Mouse (Mus musculus): ENCODE measurements at regions not wholly inside any gene's neighbourhood (a gene's known extent, or its start where the extent isn't known, plus 50 kb on each side); places are given as distances from the start of the nearest gene placed in this dataset.

GRCm38 (mm10) chr4:62755237-62755900 lies 195.7 kb downstream of the Rgs3 start:
- peak overlapping the region; percentile 80 for H3K27ac ChIP-seq
- H3K4me3 ChIP-seq, result no peak overlapping the region
- no peaks in the 10 kb centered on the region for H3K27me3 ChIP-seq
- no peak overlapping the region for H3K9ac ChIP-seq
- no peak overlapping the region for H3K4me2 ChIP-seq (replicated peaks)
- H3K9me3 ChIP-seq, result no peaks in the 10 kb centered on the region
- no peaks in the 10 kb centered on the region for H3K36me3 ChIP-seq
- peak; percentile 86 for ATAC-seq (ENCODE audit: insufficient number of reproducible peaks, insufficient read depth, low FRiP score, low TSS enrichment)
- WGBS, result 39% methylated on average over 5 of the region's 5 CpGs
- peaks cover 40% of the 10 kb centered on the region for H3K4me1 ChIP-seq

- H3K9me3 ChIP-seq, result no peaks in the 10 kb centered on the region
- ATAC-seq (ENCODE audit: insufficient number of reproducible peaks, insufficient read depth, low FRiP score, low TSS enrichment), result no peak
- no peaks in the 10 kb centered on the region for H3K27me3 ChIP-seq
- H3K4me3 ChIP-seq, result no peak overlapping the region
- peak overlapping the region; percentile 80 for H3K27ac ChIP-seq
- no peak overlapping the region for H3K9ac ChIP-seq
- no peaks in the 10 kb centered on the region for H3K36me3 ChIP-seq
- H3K4me2 ChIP-seq (replicated peaks), result no peak overlapping the region
- 24% methylated on average over 10 of the region's 10 CpGs for WGBS
- H3K4me1 ChIP-seq, result peaks cover 47% of the 10 kb centered on the region
These were observed 197.1 kb downstream of the Rgs3 start for GRCm38 (mm10) chr4:62756721-62757206.

- Histone ChIP-seq H3K4me1 (peaks cover 27% of the 10 kb centered on the region), H3K4me3 (no peak overlapping the region), H3K36me3 (no peaks in the 10 kb centered on the region), H3K27me3 (no peaks in the 10 kb centered on the region; the same call in 1 of the 2 replicates), H3K9me3 (no peaks in the 10 kb centered on the region), H3K27ac (peak overlapping the region; percentile 52; the same call in 1 of the 2 replicates), H3K9ac (no peak overlapping the region), H3K4me2 (replicated peaks) (no peak overlapping the region)
- 61% methylated on average over 11 of the region's 11 CpGs for WGBS
- no peak for ATAC-seq (ENCODE audit: insufficient number of reproducible peaks, insufficient read depth, low FRiP score, low TSS enrichment)
These were observed 201.3 kb downstream of the Rgs3 start for GRCm38 (mm10) chr4:62760748-62761604.

DNA sequence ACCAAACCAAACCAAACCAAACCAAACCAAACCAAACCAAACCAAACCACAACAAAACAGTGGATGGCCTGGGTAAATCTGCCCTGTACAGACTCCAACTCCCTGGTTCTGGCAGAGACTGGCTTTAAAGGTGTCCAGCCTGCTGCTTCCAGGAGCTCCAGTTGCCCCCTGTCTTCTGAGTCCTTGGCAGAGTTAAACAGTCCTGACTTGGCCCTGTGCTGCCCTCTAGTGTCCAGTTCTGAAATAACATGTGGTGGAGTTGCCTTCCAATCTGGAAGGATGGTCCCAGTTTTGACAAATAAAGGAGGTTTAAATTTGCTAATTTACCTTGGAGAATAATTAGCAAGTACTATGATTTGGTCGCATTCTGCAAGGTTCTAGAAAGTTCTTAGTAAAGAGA lies 202.0 kb downstream of the Rgs3 start:
- H3K9ac ChIP-seq, result no peak overlapping the region
- no peak overlapping the region; the same call in 1 of the 2 replicates for H3K27ac ChIP-seq
- H3K4me1 ChIP-seq, result peaks cover 20% of the 10 kb centered on the region
- 0% methylated on average over 1 of the region's 1 CpGs for WGBS
- ATAC-seq (ENCODE audit: insufficient number of reproducible peaks, insufficient read depth, low FRiP score, low TSS enrichment), result no peak
- no peaks in the 10 kb centered on the region for H3K9me3 ChIP-seq
- H3K36me3 ChIP-seq, result no peaks in the 10 kb centered on the region
- no peak overlapping the region for H3K4me2 ChIP-seq (replicated peaks)
- H3K27me3 ChIP-seq, result no peaks in the 10 kb centered on the region; the same call in 1 of the 2 replicates
- no peak overlapping the region for H3K4me3 ChIP-seq

- Histone ChIP-seq H3K4me1 (0 out of 2 replicates have a peak, but pooled peaks cover 7% of the 10 kb centered on the region), H3K9me3 (no peaks in the 10 kb centered on the region), H3K27ac (no peak overlapping the region), H3K27me3 (no peaks in the 10 kb centered on the region; the same call in 1 of the 2 replicates), H3K4me3 (no peak overlapping the region), H3K9ac (no peak overlapping the region), H3K4me2 (replicated peaks) (no peak overlapping the region), H3K36me3 (no peaks in the 10 kb centered on the region)
- peak; percentile 76 for ATAC-seq (ENCODE audit: insufficient number of reproducible peaks, insufficient read depth, low FRiP score, low TSS enrichment)
- 11% methylated on average over 5 of the region's 5 CpGs for WGBS
These were observed 201.4 kb upstream of the Zfp618 start for GRCm38 (mm10) chr4:62763990-62764389.

DNA sequence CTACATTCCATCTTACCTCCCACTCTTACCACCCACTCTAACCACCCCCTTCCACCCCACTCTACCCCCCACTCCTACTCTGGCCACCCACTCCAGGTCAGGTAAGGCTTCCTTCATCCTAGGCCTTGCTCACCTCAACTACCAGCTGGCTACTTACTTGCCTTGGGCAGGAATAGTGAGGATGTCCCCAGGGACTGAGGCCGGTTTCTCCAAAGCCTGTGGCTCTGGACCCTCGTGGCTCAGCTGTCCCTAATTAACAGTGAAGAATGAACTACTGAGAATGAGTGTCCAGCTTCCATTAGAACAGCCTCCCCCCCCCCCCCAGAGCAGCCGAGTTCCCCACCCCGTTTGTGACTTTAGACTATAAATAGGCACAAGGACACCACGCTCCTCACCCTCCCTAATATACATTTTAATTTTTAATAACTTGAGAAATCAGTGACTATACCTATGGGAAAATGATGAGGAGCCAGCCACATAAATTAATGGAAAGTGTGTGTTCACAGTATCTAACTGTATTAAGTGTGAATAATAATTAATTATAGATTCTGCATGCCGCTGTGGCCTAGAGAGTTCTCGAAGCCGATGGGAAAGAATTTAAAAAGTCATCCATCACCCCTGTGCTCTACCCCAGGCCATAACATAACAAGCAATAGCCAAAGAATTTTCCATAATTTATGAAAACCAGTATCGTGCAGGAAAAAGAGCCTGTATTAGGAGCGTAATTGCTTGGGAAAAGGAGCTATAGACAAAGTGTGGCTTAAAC lies 195.7 kb upstream of the Zfp618 start:
- H3K4me1 ChIP-seq, result no peaks in the 10 kb centered on the region
- H3K4me3 ChIP-seq, result no peak overlapping the region
- no peaks in the 10 kb centered on the region for H3K9me3 ChIP-seq
- no peak overlapping the region for H3K4me2 ChIP-seq (replicated peaks)
- H3K9ac ChIP-seq, result no peak overlapping the region
- no peaks in the 10 kb centered on the region for H3K36me3 ChIP-seq
- no peak for ATAC-seq (ENCODE audit: insufficient number of reproducible peaks, insufficient read depth, low FRiP score, low TSS enrichment)
- H3K27ac ChIP-seq, result no peak overlapping the region
- no peaks in the 10 kb centered on the region for H3K27me3 ChIP-seq
- WGBS, result 63% methylated on average over 10 of the region's 10 CpGs

- Histone ChIP-seq H3K9ac (no peak overlapping the region), H3K4me3 (no peak overlapping the region), H3K4me1 (no peaks in the 10 kb centered on the region), H3K27me3 (no peaks in the 10 kb centered on the region), H3K4me2 (replicated peaks) (no peak overlapping the region), H3K36me3 (no peaks in the 10 kb centered on the region), H3K27ac (no peak overlapping the region), H3K9me3 (no peaks in the 10 kb centered on the region)
- whole genome bisulfite sequencing, result 84% methylated on average over 10 of the region's 10 CpGs
- no peak for ATAC-seq (ENCODE audit: insufficient number of reproducible peaks, insufficient read depth, low FRiP score, low TSS enrichment)
These were observed 190.3 kb upstream of the Zfp618 start for GRCm38 (mm10) chr4:62775005-62775609.

GRCm38 (mm10) chr4:62776881-62777280 lies 188.5 kb upstream of the Zfp618 start:
- Histone ChIP-seq H3K27ac (no peak overlapping the region), H3K4me2 (replicated peaks) (no peak overlapping the region), H3K9ac (no peak overlapping the region), H3K9me3 (no peaks in the 10 kb centered on the region), H3K4me1 (peaks cover 5% of the 10 kb centered on the region; the same call in 1 of the 2 replicates), H3K36me3 (no peaks in the 10 kb centered on the region), H3K4me3 (no peak overlapping the region), H3K27me3 (peaks cover 7% of the 10 kb centered on the region; the same call in 1 of the 2 replicates)
- WGBS, result 85% methylated on average over 9 of the region's 9 CpGs
- ATAC-seq (ENCODE audit: insufficient number of reproducible peaks, insufficient read depth, low FRiP score, low TSS enrichment), result no peak

- Histone ChIP-seq H3K9me3 (no peaks in the 10 kb centered on the region), H3K4me2 (replicated peaks) (no peak overlapping the region), H3K27ac (no peak overlapping the region), H3K27me3 (peaks cover 7% of the 10 kb centered on the region; the same call in 1 of the 2 replicates), H3K4me1 (peaks cover 5% of the 10 kb centered on the region; the same call in 1 of the 2 replicates), H3K36me3 (no peaks in the 10 kb centered on the region), H3K4me3 (no peak overlapping the region), H3K9ac (no peak overlapping the region)
- WGBS, result 70% methylated on average over 7 of the region's 7 CpGs
- no peak for ATAC-seq (ENCODE audit: insufficient number of reproducible peaks, insufficient read depth, low FRiP score, low TSS enrichment)
These were observed 187.9 kb upstream of the Zfp618 start for GRCm38 (mm10) chr4:62777436-62777835.

DNA sequence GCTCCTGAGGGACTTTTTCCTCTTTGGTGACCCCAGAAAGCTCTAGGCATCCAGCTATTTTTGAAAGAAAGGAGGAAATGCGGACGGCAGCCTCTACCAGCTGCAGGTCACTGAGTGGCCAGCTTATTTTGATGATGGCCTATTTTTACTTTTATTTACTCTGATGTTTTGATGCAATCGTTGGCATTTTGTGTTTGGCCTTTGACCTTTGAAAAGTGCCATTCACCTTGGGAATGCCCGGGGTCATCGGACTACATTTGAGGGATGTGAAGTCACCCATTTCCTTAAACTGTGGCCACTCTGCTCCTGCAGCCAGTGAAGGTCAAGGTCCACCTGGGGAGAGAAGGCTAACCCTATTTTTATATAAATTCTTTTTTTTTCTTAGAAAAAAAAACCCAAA lies 186.8 kb upstream of the Zfp618 start:
- 72% methylated on average over 5 of the region's 5 CpGs for WGBS
- Histone ChIP-seq H3K4me2 (replicated peaks) (no peak overlapping the region), H3K36me3 (no peaks in the 10 kb centered on the region), H3K27me3 (peaks cover 7% of the 10 kb centered on the region; the same call in 1 of the 2 replicates), H3K27ac (no peak overlapping the region), H3K9me3 (no peaks in the 10 kb centered on the region), H3K4me3 (no peak overlapping the region), H3K4me1 (peaks cover 5% of the 10 kb centered on the region; the same call in 1 of the 2 replicates), H3K9ac (no peak overlapping the region)
- ATAC-seq (ENCODE audit: insufficient number of reproducible peaks, insufficient read depth, low FRiP score, low TSS enrichment), result no peak

DNA sequence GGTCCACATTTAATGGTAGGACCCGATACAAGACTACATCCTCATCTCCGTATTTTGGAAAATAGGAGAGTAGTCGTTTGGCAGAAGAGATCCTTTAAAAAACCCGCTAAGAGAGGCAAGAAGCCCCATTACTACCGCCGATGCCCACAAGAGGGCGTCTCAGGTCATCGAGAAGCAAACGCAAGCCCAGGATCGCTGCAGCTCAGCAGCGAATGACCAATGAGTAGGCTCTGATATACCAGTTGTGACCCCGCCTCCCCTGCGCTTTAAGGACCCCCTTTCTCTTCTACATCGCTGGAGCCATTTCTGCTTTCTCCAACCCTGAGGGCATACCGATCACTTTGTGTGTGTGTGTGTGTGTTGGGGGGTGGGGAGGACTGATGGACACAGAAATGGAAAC lies 185.0 kb upstream of the Zfp618 start:
- Histone ChIP-seq H3K4me1 (peaks cover 5% of the 10 kb centered on the region; the same call in 1 of the 2 replicates), H3K27ac (no peak overlapping the region), H3K9me3 (no peaks in the 10 kb centered on the region), H3K27me3 (peaks cover 7% of the 10 kb centered on the region; the same call in 1 of the 2 replicates), H3K4me2 (replicated peaks) (peak overlapping the region; percentile 74), H3K4me3 (peak overlapping the region; percentile 37), H3K36me3 (no peaks in the 10 kb centered on the region), H3K9ac (peak overlapping the region; percentile 7)
- ATAC-seq (ENCODE audit: insufficient number of reproducible peaks, insufficient read depth, low FRiP score, low TSS enrichment), result peak; percentile 31; the same call in 1 of the 2 replicates
- WGBS, result under 1% methylated on average over 15 of the region's 15 CpGs
